Mouse (Mus musculus) hindbrain, embryonic 13.5 days (tissue): Measurements from ENCODE around the gene Brat1. TPM values are rescaled to one million over a fixed set of nuclear protein-coding genes. Genes with fewer than 3 reads are reported as not detected.

Experiments
- ATAC-seq: fragments of 200-750 bp; cut with Nextera tagmentation; 2 replicates; pipeline ENCODE4 v1.8.0; 2017; ENCODE audit warnings: moderate TSS enrichment; ENCODE audit not compliant: low FRiP score
- H3K27ac ChIP-seq: fragments of 300-500 bp; sonication (generic); 2 replicates; pipeline ENCODE4 v1.5.1; 2015; ENCODE audit warnings: inconsistent platforms, mild to moderate bottlenecking, moderate library complexity
- H3K27me3 ChIP-seq: fragments of 300-500 bp; sonication (generic); 2 replicates; pipeline ENCODE4 v1.6.1; 2015; ENCODE audit warnings: mild to moderate bottlenecking, inconsistent platforms
- H3K36me3 ChIP-seq: fragments of 300-500 bp; sonication (generic); 2 replicates; pipeline ENCODE4 v1.6.1; 2015; ENCODE audit warnings: mild to moderate bottlenecking, inconsistent platforms
- H3K4me1 ChIP-seq: fragments of 300-500 bp; sonication (generic); replicated peaks from 2 replicates; pipeline ENCODE4 v1.6.1; 2015; ENCODE audit warnings: inconsistent platforms
- H3K4me2 ChIP-seq: fragments of 300-500 bp; sonication (generic); 2 replicates; pipeline ENCODE4 v1.6.1; 2015; ENCODE audit warnings: inconsistent platforms, mild to moderate bottlenecking, moderate library complexity
- H3K4me3 ChIP-seq: fragments of 300-500 bp; sonication (generic); 2 replicates; pipeline ENCODE4 v1.5.1; 2015; ENCODE audit warnings: mild to moderate bottlenecking, inconsistent platforms
- H3K9ac ChIP-seq: fragments of 300-500 bp; sonication (generic); 2 replicates; pipeline ENCODE4 v1.6.1; 2015; ENCODE audit warnings: mild to moderate bottlenecking, inconsistent platforms
- H3K9me3 ChIP-seq: fragments of 300-500 bp; sonication (generic); 2 replicates; pipeline ENCODE4 v1.6.1; 2016; ENCODE audit warnings: inconsistent platforms
- WGBS: fragments of 180-500 bp; shearing (Covaris S2); methylation state at CpG from one replicate; pipeline ENCODE4 v1.1.7; 2015; 5-methylcytosine and 5-hydroxymethylcytosine counted together
- polyA plus RNA-seq: library from polyadenylated mRNA; unstranded; fragments of >200 nt; fragmentation: Nextera tagmentation; extraction: Ambion mirVana; gene quantifications from 2 replicates; pipeline ENCODE4 v1.2.1, GENCODE M21; 2015

Brat1 gene
- polyA plus RNA-seq, 1 experiment from 2014 or later = 23.7 TPM

- H3K27me3 ChIP-seq = no peaks in the 10 kb centered on the region
- no peak overlapping the region for H3K27ac ChIP-seq
- H3K9me3 ChIP-seq = no peaks in the 10 kb centered on the region
- H3K4me2 ChIP-seq = no peak overlapping the region
- no peak overlapping the region for H3K4me3 ChIP-seq
- WGBS = 83% methylated on average over 8 of the region's 8 CpGs
- H3K36me3 ChIP-seq = peaks cover 73% of the 10 kb centered on the region
- H3K4me1 ChIP-seq = peaks cover 15% of the 10 kb centered on the region
- no peak overlapping the region for H3K9ac ChIP-seq
- ATAC-seq = no peak
Observed at GRCm38 (mm10) chr5:140758864-140759263, 54.1 kb downstream of the Brat1 start.

- no peak for ATAC-seq
- Histone ChIP-seq H3K4me1 (peaks cover 23% of the 10 kb centered on the region), H3K9ac (no peak overlapping the region), H3K27ac (no peak overlapping the region), H3K36me3 (peaks cover 60% of the 10 kb centered on the region), H3K9me3 (no peaks in the 10 kb centered on the region), H3K27me3 (no peaks in the 10 kb centered on the region), H3K4me3 (no peak overlapping the region), H3K4me2 (no peak overlapping the region)
- 94% methylated on average over 4 of the region's 4 CpGs for WGBS
Observed at GRCm38 (mm10) chr5:140762540-140762939, 57.7 kb downstream of the Brat1 start.

GRCm38 (mm10) chr5:140764921-140765613, 60.3 kb downstream of the Brat1 start:
- WGBS = 78% methylated on average over 6 of the region's 6 CpGs
- H3K27ac ChIP-seq = no peak overlapping the region; the same call in none of the 2 replicates
- H3K27me3 ChIP-seq = no peaks in the 10 kb centered on the region
- peaks cover 35% of the 10 kb centered on the region for H3K36me3 ChIP-seq
- no peak for ATAC-seq
- H3K4me3 ChIP-seq = no peak overlapping the region
- no peak overlapping the region for H3K9ac ChIP-seq
- peaks cover 46% of the 10 kb centered on the region for H3K4me1 ChIP-seq
- no peaks in the 10 kb centered on the region for H3K9me3 ChIP-seq
- H3K4me2 ChIP-seq = no peak overlapping the region

- no peak for ATAC-seq
- 92% methylated on average over 4 of the region's 4 CpGs for WGBS
- H3K4me1 ChIP-seq = peaks cover 56% of the 10 kb centered on the region
- H3K27me3 ChIP-seq = no peaks in the 10 kb centered on the region
- H3K27ac ChIP-seq = no peak overlapping the region
- H3K36me3 ChIP-seq = peaks cover 20% of the 10 kb centered on the region
- no peak overlapping the region for H3K4me3 ChIP-seq
- H3K9ac ChIP-seq = no peak overlapping the region
- no peak overlapping the region for H3K4me2 ChIP-seq
- H3K9me3 ChIP-seq = no peaks in the 10 kb centered on the region
Observed at GRCm38 (mm10) chr5:140766566-140766965, 61.8 kb downstream of the Brat1 start.

- 4% methylated on average over 9 of the region's 9 CpGs for WGBS
- H3K4me1 ChIP-seq = peaks cover 60% of the 10 kb centered on the region
- peak; percentile 63 for ATAC-seq
- peak overlapping the region; percentile 93 for H3K27ac ChIP-seq
- no peak overlapping the region for H3K4me2 ChIP-seq
- no peak overlapping the region for H3K4me3 ChIP-seq
- H3K9me3 ChIP-seq = no peaks in the 10 kb centered on the region
- peaks cover 8% of the 10 kb centered on the region for H3K36me3 ChIP-seq
- H3K27me3 ChIP-seq = no peaks in the 10 kb centered on the region
- peak overlapping the region; percentile 60 for H3K9ac ChIP-seq
Observed at GRCm38 (mm10) chr5:140767704-140768141, 62.9 kb downstream of the Brat1 start.

- peak; percentile 38; the same call in 1 of the 2 replicates for ATAC-seq
- WGBS = 59% methylated on average over 5 of the region's 5 CpGs
- H3K4me1 ChIP-seq = peaks cover 56% of the 10 kb centered on the region
- H3K4me3 ChIP-seq = no peak overlapping the region
- H3K9me3 ChIP-seq = no peaks in the 10 kb centered on the region
- peaks cover 7% of the 10 kb centered on the region for H3K36me3 ChIP-seq
- H3K27me3 ChIP-seq = no peaks in the 10 kb centered on the region
- no peak overlapping the region for H3K4me2 ChIP-seq
- H3K9ac ChIP-seq = peak overlapping the region; percentile 60; the same call in 1 of the 2 replicates
- peak overlapping the region; percentile 93 for H3K27ac ChIP-seq
Observed at GRCm38 (mm10) chr5:140768333-140768732, 63.5 kb downstream of the Brat1 start.

Other genes with a start within 250 kb of the Brat1 start
- gene Chst12, start 199.5 kb upstream of the Brat1 start, polyA plus RNA-seq = 19.3 and 19.5 TPM in 2 replicates
- gene Grifin, start 139.9 kb upstream of the Brat1 start, polyA plus RNA-seq = not detected in 2 replicates
- 22.9 and 27.1 TPM in 2 replicates for gene Lfng, start 97.7 kb upstream of the Brat1 start, polyA plus RNA-seq
- gene Ttyh3, start 56.0 kb upstream of the Brat1 start, polyA plus RNA-seq = 65.3 and 67.4 TPM in 2 replicates
- 26.0 and 26.3 TPM in 2 replicates for gene Iqce, start 2.6 kb upstream of the Brat1 start, polyA plus RNA-seq
- 2.2 and 2.7 TPM in 2 replicates for gene Amz1, start 19.1 kb downstream of the Brat1 start, polyA plus RNA-seq
- gene Gna12, start 125.4 kb downstream of the Brat1 start, polyA plus RNA-seq = 11.9 and 12.1 TPM in 2 replicates